Mouse (Mus musculus) brain, adult 10 weeks (tissue): ENCODE data around the gene Nup54. TPM values are rescaled to one million over a fixed set of nuclear protein-coding genes. Genes with fewer than 3 reads are reported as not detected.

ENCODE experiments used
- polyA plus RNA-seq: library from polyadenylated mRNA; stranded (reverse); fragments of 350-450 nt; fragmentation: Illumina TruSeq; extraction: RNeasy Lipid Tissue Mini Kit (QIAGEN cat#74804); gene quantifications from one replicate; pipeline ENCODE4 v1.2.3, GENCODE M21; 2015; ENCODE audit warnings: low read depth, low replicate concordance

The Nup54 gene
- polyA plus RNA-seq: 21.6 TPM

DNA sequence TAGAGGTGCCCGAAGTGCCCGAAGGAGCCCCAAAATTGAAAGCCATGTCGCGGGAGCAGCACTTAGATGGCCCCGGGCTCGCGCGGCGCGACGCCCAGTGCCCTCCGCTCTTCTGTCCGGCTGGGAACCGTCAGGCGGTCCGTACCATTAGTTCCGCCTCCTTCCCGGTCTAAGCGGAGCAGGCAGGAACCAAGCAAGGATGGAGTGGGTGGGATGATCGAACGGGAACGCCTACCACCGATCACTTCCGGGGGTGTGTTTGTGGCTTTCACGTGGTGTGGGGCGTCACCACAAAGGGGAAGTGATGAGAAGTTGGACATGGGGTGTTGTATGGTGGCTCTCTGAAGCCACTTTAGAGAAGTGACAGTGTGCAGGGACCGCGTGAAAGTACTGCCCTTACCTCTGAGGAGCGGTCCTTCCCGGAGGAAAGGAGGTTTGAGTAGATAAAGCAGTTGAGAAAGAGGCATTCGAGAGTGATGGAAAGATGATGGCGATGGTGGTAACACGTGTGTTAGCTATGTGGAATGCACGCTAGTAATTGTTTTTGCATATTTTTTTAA, at the start of gene Nup54:
Gene Nup54, minus strand, starts transcription at position 195 of the 560 bp plus-strand sequence.

Other genes starting within 250 kb of the Nup54 start
- not detected for gene U90926, start 219.8 kb downstream of the Nup54 start, polyA plus RNA-seq
- gene Ppef2, start 178.9 kb downstream of the Nup54 start, polyA plus RNA-seq: 1.1 TPM
- gene Naaa, start 157.0 kb downstream of the Nup54 start, polyA plus RNA-seq: 39.4 TPM
- 15.3 TPM for gene Sdad1, start 124.7 kb downstream of the Nup54 start, polyA plus RNA-seq
- not detected for gene Cxcl9, start 107.1 kb downstream of the Nup54 start, polyA plus RNA-seq
- gene Art3, start 103.4 kb downstream of the Nup54 start, polyA plus RNA-seq: 9.5 TPM
- 0.45 TPM for gene Cxcl10, start 86.3 kb downstream of the Nup54 start, polyA plus RNA-seq
- gene Scarb2, start 71.6 kb upstream of the Nup54 start, polyA plus RNA-seq: 83.3 TPM
- 1.2 TPM for gene Fam47e, start 119.8 kb upstream of the Nup54 start, polyA plus RNA-seq
- 1.2 TPM for gene Stbd1, start 167.8 kb upstream of the Nup54 start, polyA plus RNA-seq
- gene Ccdc158, start 240.1 kb upstream of the Nup54 start, polyA plus RNA-seq: 0.46 TPM
- 2.4 TPM for gene Shroom3, start 248.2 kb upstream of the Nup54 start, polyA plus RNA-seq